Mouse (Mus musculus) stomach, embryonic 14.5 days (tissue): Measurements from ENCODE around the gene Tmem222. TPM values are rescaled to one million over a fixed set of nuclear protein-coding genes. Genes with fewer than 3 reads are reported as not detected.

Experiments
- ATAC-seq: fragments of 200-750 bp; cut with Nextera tagmentation; 2 replicates; pipeline ENCODE4 v1.8.0; 2017; ENCODE audit warnings: low read depth, moderate TSS enrichment; ENCODE audit not compliant: insufficient number of reproducible peaks, insufficient read depth, low FRiP score
- H3K27ac ChIP-seq: fragments of 300-500 bp; sonication (generic); 2 replicates; pipeline ENCODE4 v1.5.1; 2014; ENCODE audit warnings: mild to moderate bottlenecking, low read length, moderate library complexity, mixed read lengths
- H3K27me3 ChIP-seq: fragments of 300-500 bp; sonication (generic); 2 replicates; pipeline ENCODE4 v1.6.1; 2014; ENCODE audit warnings: low read length, control low read depth, mixed read lengths; ENCODE audit not compliant: control insufficient read depth, insufficient read depth
- H3K36me3 ChIP-seq: fragments of 300-500 bp; sonication (generic); 2 replicates; pipeline ENCODE4 v1.6.1; 2014; ENCODE audit warnings: mild to moderate bottlenecking, control low read depth, low read length, moderate library complexity, mixed read lengths; ENCODE audit not compliant: control insufficient read depth, insufficient read depth
- H3K4me1 ChIP-seq: fragments of 300-500 bp; sonication (generic); 2 replicates; pipeline ENCODE4 v1.6.1; 2014; ENCODE audit warnings: low read length, control low read depth, mixed read lengths; ENCODE audit not compliant: control insufficient read depth, insufficient read depth
- H3K4me2 ChIP-seq: fragments of 300-500 bp; sonication (generic); replicated peaks from 2 replicates; pipeline ENCODE4 v1.6.1; 2014; ENCODE audit warnings: low read depth, low read length, control low read depth
- H3K4me3 ChIP-seq: fragments of 300-500 bp; sonication (generic); 2 replicates; pipeline ENCODE4 v1.5.1; 2014; ENCODE audit warnings: low read depth, low read length, control low read depth
- H3K9ac ChIP-seq: fragments of 300-500 bp; sonication (generic); replicated peaks from 2 replicates; pipeline ENCODE4 v1.6.1; 2014; ENCODE audit warnings: low read depth, mild to moderate bottlenecking, control low read depth, low read length, moderate library complexity, mixed read lengths
- H3K9me3 ChIP-seq: fragments of 300-500 bp; sonication (generic); 2 replicates; pipeline ENCODE4 v1.6.1; 2016; ENCODE audit warnings: low read depth, low read length, control low read depth; ENCODE audit not compliant: control insufficient read depth
- WGBS: fragments of 180-500 bp; shearing (Covaris S2); extraction: QIAGEN DNeasy Blood & Tissue Kit; methylation state at CpG from one replicate; pipeline ENCODE4 v1.1.7; 2014; 5-methylcytosine and 5-hydroxymethylcytosine counted together
- polyA plus RNA-seq: library from polyadenylated mRNA; unstranded; fragments of >200 nt; fragmentation: Nextera tagmentation; extraction: Ambion mirVana; gene quantifications from 2 replicates; pipeline ENCODE4 v1.2.1, GENCODE M21; 2014

Tmem222 gene
- polyA plus RNA-seq, 1 experiment from 2014 or later, result 88.1 TPM

DNA sequence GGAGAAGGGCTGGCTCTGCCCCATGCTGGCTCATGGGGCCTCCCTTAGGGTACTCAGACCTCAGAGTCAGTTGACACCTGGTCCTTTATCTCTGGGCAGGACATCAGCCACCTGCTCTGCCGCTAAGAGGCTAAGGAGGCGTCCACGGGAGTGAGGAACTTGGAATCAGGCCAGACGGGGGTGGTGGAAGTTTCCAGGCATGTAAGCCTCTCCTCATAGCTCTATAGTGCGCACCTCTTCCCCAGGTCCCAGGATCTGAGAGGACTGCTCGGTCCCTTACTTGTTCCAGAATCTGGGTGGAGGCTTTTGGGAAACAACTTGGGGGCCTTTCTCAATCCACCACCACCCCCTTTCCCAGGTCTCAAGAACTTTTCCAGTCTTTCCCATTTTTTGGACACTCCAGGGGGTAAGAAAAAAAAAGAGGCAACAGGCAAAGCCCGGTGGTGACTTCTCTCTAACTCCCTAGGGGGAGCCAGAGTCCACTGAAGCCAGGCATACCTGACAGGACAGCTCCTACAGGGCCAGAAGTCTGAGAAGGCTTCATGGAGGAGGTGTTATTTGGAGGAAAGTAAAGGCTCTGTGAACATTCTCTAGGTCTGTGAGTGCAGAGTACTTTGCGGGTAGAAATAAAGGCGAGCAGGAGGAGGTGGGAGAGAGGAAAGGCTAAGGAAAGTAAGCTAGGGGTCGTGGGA is 44.2 kb downstream of the Tmem222 start:
- 28% methylated on average over 10 of the region's 10 CpGs for WGBS

DNA sequence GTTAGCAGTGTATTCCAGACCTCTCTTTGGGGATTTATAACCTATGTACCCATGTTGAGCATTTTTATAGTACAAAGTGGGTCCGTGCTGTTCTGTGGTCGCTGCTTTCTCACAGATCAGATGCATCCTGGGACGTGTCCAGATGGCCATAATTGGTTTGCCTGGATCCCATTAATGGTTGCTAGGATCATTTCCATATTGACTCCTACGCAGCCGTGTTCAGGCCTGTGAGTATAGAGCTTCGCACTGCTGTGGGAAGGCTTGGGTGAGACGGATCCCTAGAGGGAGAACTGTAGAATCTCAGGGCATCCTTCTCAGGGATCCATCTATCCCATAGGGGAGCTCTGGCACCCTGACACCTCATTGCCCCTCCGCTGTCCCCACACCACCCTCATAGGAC is 48.0 kb downstream of the Tmem222 start:
- no peaks in the 10 kb centered on the region for H3K4me1 ChIP-seq
- no peak overlapping the region for H3K4me2 ChIP-seq
- 81% methylated on average over 8 of the region's 8 CpGs for WGBS
- no peaks in the 10 kb centered on the region for H3K27me3 ChIP-seq
- H3K4me3 ChIP-seq, result no peak overlapping the region
- no peaks in the 10 kb centered on the region for H3K36me3 ChIP-seq
- H3K9me3 ChIP-seq, result no peaks in the 10 kb centered on the region
- ATAC-seq, result no peak
- no peak overlapping the region for H3K27ac ChIP-seq
- no peak overlapping the region for H3K9ac ChIP-seq

More for the DNA sequence above, 44.2 kb downstream of the Tmem222 start:
- Histone ChIP-seq H3K4me3 (no peak overlapping the region), H3K9ac (no peak overlapping the region), H3K4me1 (no peaks in the 10 kb centered on the region), H3K36me3 (no peaks in the 10 kb centered on the region), H3K27me3 (no peaks in the 10 kb centered on the region), H3K4me2 (no peak overlapping the region), H3K9me3 (no peaks in the 10 kb centered on the region), H3K27ac (no peak overlapping the region)
- ATAC-seq, result no peak

- 74% methylated on average over 8 of the region's 8 CpGs for WGBS
- Histone ChIP-seq H3K27ac (no peak overlapping the region), H3K27me3 (no peaks in the 10 kb centered on the region), H3K4me1 (no peaks in the 10 kb centered on the region; the same call in 1 of the 2 replicates), H3K9ac (no peak overlapping the region), H3K4me3 (no peak overlapping the region), H3K36me3 (no peaks in the 10 kb centered on the region), H3K4me2 (no peak overlapping the region), H3K9me3 (no peaks in the 10 kb centered on the region)
- no peak for ATAC-seq
These were observed 50.0 kb downstream of the Tmem222 start for GRCm38 (mm10) chr4:133227636-133228035.

DNA sequence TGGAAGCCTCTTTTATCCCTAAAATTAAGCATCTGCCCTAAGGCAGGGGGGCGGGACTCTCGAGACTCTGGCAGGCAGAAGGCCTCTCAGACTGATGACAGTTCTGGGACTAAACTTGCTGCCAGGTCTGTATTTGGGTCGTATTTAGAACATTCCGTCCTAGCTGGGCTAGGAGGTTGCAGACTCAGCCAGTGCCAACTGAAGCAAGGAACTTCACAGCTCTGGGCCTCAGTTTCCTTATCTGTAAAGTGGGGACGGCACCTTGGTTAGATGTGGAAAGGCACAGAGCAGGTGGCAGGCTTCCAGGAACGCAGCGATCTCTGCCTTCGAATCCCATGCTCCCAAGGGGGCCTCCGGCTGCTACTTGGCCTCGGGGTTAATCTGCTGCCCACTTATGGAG is 51.5 kb downstream of the Tmem222 start:
- WGBS, result 78% methylated on average over 10 of the region's 10 CpGs
- no peak overlapping the region for H3K4me3 ChIP-seq
- H3K9me3 ChIP-seq, result no peaks in the 10 kb centered on the region
- no peaks in the 10 kb centered on the region for H3K36me3 ChIP-seq
- no peaks in the 10 kb centered on the region; the same call in 1 of the 2 replicates for H3K4me1 ChIP-seq
- H3K27me3 ChIP-seq, result no peaks in the 10 kb centered on the region
- H3K27ac ChIP-seq, result no peak overlapping the region
- H3K9ac ChIP-seq, result no peak overlapping the region
- no peak overlapping the region for H3K4me2 ChIP-seq
- ATAC-seq, result no peak

DNA sequence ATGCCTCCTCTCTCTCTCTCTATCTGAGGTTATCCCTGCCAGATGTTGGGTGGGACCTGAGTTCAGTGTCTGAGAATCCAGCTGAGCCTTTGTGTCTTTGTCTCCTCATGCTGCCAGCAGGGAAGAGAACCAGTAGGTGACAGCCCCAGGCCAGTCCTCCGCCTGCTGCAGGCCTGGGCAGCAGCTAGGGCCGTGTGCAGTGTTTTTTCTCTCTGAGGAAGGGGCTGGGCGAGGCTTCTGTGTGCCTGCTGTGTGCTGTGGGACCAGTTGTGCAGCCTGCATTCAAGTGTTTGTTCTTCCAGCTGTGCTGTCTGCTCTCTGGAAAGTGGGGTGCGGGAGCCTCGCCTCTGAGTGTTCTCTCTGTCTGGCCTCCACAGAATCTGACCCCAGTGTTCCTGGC is 53.7 kb downstream of the Tmem222 start:
- H3K4me3 ChIP-seq, result no peak overlapping the region
- no peak overlapping the region for H3K9ac ChIP-seq
- H3K27me3 ChIP-seq, result no peaks in the 10 kb centered on the region
- H3K9me3 ChIP-seq, result no peaks in the 10 kb centered on the region
- peak overlapping the region; percentile 44 for H3K27ac ChIP-seq
- no peak overlapping the region for H3K4me2 ChIP-seq
- peaks cover 5% of the 10 kb centered on the region; the same call in 1 of the 2 replicates for H3K4me1 ChIP-seq
- WGBS, result 54% methylated on average over 5 of the region's 5 CpGs
- no peaks in the 10 kb centered on the region for H3K36me3 ChIP-seq
- ATAC-seq, result peak; percentile 47; the same call in 1 of the 2 replicates

DNA sequence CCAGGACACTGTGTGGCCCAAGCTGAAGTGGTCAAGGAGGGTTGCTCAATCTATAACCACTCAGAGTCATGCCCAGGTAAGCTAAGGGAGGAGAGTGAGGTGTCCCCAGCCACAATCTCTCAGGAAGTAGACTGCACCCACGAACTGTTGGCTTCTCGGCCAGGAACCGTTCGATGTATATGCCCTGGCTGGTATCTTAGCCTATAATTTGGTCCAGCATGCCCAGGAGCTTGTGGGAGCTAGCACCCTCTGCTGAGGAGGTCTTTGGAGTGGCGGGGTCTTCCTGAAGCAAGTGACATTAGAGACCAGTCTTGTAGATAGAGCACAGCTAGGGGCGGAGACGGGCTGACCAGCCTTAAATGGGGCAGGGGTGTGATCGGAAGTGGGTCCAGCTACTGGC is 55.9 kb downstream of the Tmem222 start:
- no peaks in the 10 kb centered on the region for H3K9me3 ChIP-seq
- no peak overlapping the region for H3K27ac ChIP-seq
- ATAC-seq, result no peak
- peaks cover 5% of the 10 kb centered on the region; the same call in 1 of the 2 replicates for H3K4me1 ChIP-seq
- no peaks in the 10 kb centered on the region for H3K27me3 ChIP-seq
- WGBS, result 86% methylated on average over 8 of the region's 8 CpGs
- no peaks in the 10 kb centered on the region for H3K36me3 ChIP-seq
- H3K4me2 ChIP-seq, result no peak overlapping the region
- H3K9ac ChIP-seq, result no peak overlapping the region
- H3K4me3 ChIP-seq, result no peak overlapping the region

DNA sequence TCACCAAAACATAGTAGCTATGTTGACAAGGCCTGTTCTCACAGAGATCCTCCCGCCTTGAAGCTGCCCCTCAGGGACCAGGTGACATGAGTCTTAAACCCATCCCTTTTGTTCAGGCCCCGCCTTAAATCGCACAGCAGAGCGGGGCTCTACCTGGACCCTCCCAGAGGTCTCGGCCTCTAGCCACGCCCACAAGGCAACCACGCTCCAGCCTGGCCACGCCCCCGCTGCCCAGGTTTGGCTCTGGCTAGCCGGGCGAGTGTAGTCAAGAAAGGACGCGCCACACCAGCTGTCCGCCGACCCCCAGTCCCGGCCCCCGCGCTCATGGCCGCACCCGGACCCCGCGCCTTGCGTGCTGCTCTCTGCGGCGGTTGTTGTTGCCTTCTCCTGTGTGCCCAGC is 56.9 kb downstream of the Tmem222 start:
- H3K9ac ChIP-seq, result no peak overlapping the region
- 2% methylated on average over 25 of the region's 25 CpGs for WGBS
- peak; percentile 50 for ATAC-seq
- H3K36me3 ChIP-seq, result no peaks in the 10 kb centered on the region
- H3K9me3 ChIP-seq, result no peaks in the 10 kb centered on the region
- no peaks in the 10 kb centered on the region for H3K27me3 ChIP-seq
- 0 out of 2 replicates have a peak overlapping the region, but pooled peaks have one; percentile 27 for H3K27ac ChIP-seq
- H3K4me1 ChIP-seq, result peaks cover 5% of the 10 kb centered on the region; the same call in 1 of the 2 replicates
- peak overlapping the region; percentile 59 for H3K4me2 ChIP-seq
- H3K4me3 ChIP-seq, result peak overlapping the region; percentile 31

- Histone ChIP-seq H3K27ac (no peak overlapping the region), H3K9me3 (no peaks in the 10 kb centered on the region), H3K4me1 (peaks cover 5% of the 10 kb centered on the region; the same call in 1 of the 2 replicates), H3K27me3 (no peaks in the 10 kb centered on the region), H3K4me3 (no peak overlapping the region), H3K4me2 (no peak overlapping the region), H3K9ac (no peak overlapping the region), H3K36me3 (no peaks in the 10 kb centered on the region)
- no peak for ATAC-seq
- 89% methylated on average over 3 of the region's 3 CpGs for WGBS
These were observed 58.8 kb downstream of the Tmem222 start for GRCm38 (mm10) chr4:133218745-133219144.

DNA sequence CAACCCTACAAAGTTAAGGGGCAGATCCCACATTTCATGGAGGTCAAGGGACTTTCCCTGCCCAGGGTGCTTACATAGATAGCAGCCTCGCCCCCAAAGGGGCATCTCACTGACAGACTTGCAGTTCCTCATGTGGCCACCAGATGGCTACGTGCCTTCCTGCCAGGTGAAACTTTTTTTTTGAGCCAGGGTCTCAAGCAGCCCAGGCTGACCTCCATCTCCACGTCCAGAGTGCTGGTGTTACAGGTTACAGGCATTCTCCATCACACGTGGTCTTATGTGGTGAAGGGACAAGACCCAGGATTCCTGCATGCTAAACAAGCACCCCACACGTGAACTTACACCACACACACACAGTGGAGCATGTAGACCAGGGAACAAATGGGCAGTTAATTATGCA is 60.0 kb downstream of the Tmem222 start:
- no peak overlapping the region for H3K27ac ChIP-seq

More for the DNA sequence above, 60.0 kb downstream of the Tmem222 start:
- WGBS, result 4% methylated on average over 5 of the region's 5 CpGs
- Histone ChIP-seq H3K9me3 (no peaks in the 10 kb centered on the region), H3K4me1 (peaks cover 15% of the 10 kb centered on the region; the same call in 1 of the 2 replicates), H3K4me3 (no peak overlapping the region), H3K27me3 (no peaks in the 10 kb centered on the region), H3K9ac (no peak overlapping the region), H3K4me2 (no peak overlapping the region), H3K36me3 (no peaks in the 10 kb centered on the region)
- no peak for ATAC-seq
